Mouse (Mus musculus) liver, embryonic 13.5 days (tissue): Measurements from ENCODE around the gene Kif12. TPM values are rescaled to one million over a fixed set of nuclear protein-coding genes. Genes with fewer than 3 reads are reported as not detected.

Experiments used
- polyA plus RNA-seq: library from polyadenylated mRNA; unstranded; fragments of >200 nt; fragmentation: Nextera tagmentation; extraction: Ambion mirVana; gene quantifications from 2 replicates; pipeline ENCODE4 v1.2.1, GENCODE M21; 2015

The Kif12 gene
- polyA plus RNA-seq, 1 experiment from 2014 or later: 5.1 TPM

Other genes starting within 250 kb of the Kif12 start
- 2.1 and 4.3 TPM in 2 replicates for gene Zfp618, start 206.6 kb downstream of the Kif12 start, polyA plus RNA-seq
- 683 and 777 TPM in 2 replicates for gene Ambp, start 17.3 kb downstream of the Kif12 start, polyA plus RNA-seq
- gene Col27a1, start 41.9 kb upstream of the Kif12 start, polyA plus RNA-seq: 1.5 TPM in 2 replicates
- not detected in 2 replicates for gene Orm1, start 172.4 kb upstream of the Kif12 start, polyA plus RNA-seq
- gene Orm3, start 184.0 kb upstream of the Kif12 start, polyA plus RNA-seq: not detected in 2 replicates
- not detected in 2 replicates for gene Orm2, start 190.3 kb upstream of the Kif12 start, polyA plus RNA-seq
- 3.0 and 3.8 TPM in 2 replicates for gene Akna, start 231.2 kb upstream of the Kif12 start, polyA plus RNA-seq